Mouse (Mus musculus) left cerebral cortex, adult 2 months (tissue): ENCODE measurements at regions not wholly inside any gene's neighbourhood (a gene's known extent, or its start where the extent isn't known, plus 50 kb on each side); places are given as distances from the start of the nearest gene placed in this dataset.
A peak's percentile ranks its signal among the peaks of the same experiment; 100 is the strongest.

Experiments used
- DNase-seq, 2 experiments: peaks; one replicate each; pipeline ENCODE4 v3.0.0; 2021 to 2022; ENCODE audit warnings: low spot score in 2 of 2, mixed read lengths in 1 of 2; ENCODE audit errors: extremely low spot score in 1 of 2
- H3K27ac ChIP-seq: fragments of 200-600 bp; 2 replicates; pipeline ENCODE4 v1.8.1; 2022
- H3K4me3 ChIP-seq: fragments of 200-600 bp; 2 replicates; pipeline ENCODE4 v1.8.1; 2022
- CTCF ChIP-seq: fragments of 200-600 bp; IDR thresholded peaks from 2 replicates; pipeline ENCODE4 v1.8.1; 2022; ENCODE audit warnings: antibody characterized with exemption, mild to moderate bottlenecking, moderate library complexity
- intact Hi-C: fragments of 180-260 bp; cut with DNase I; formaldehyde crosslinking; loops from one replicate; pipeline ENCODE4 v1.15.1; 2025

GRCm38 (mm10) chr1:102628061-102628460 lies 2140.3 kb upstream of the Cdh20 start:
- intact Hi-C loops, result no loop called here
- TF ChIP-seq CTCF, result no peak
- Histone ChIP-seq H3K4me3 (no peak overlapping the region), H3K27ac (no peak overlapping the region)
- DNase-seq, result peak; percentile 96 to 100

GRCm38 (mm10) chr1:102644379-102644778 lies 2123.9 kb upstream of the Cdh20 start:
- Histone ChIP-seq H3K4me3 (no peak overlapping the region), H3K27ac (no peak overlapping the region)
- no peak for TF ChIP-seq CTCF
- intact Hi-C loops, result no loop called here
- no peak for DNase-seq

GRCm38 (mm10) chr1:102687367-102688070 lies 2080.8 kb upstream of the Cdh20 start:
- no peak overlapping the region for H3K4me3 ChIP-seq
- H3K27ac ChIP-seq, result no peak overlapping the region
- intact Hi-C loops, result no loop called here
- TF ChIP-seq CTCF, result no peak
- no peak for DNase-seq

- Histone ChIP-seq H3K27ac (no peak overlapping the region), H3K4me3 (no peak overlapping the region)
- TF ChIP-seq CTCF, result no peak
- intact Hi-C loops, result no loop called here
- DNase-seq, result no peak
These were observed 2051.9 kb upstream of the Cdh20 start for GRCm38 (mm10) chr1:102716459-102716858.

GRCm38 (mm10) chr1:102733991-102734390 lies 2034.3 kb upstream of the Cdh20 start:
- DNase-seq, result no peak
- TF ChIP-seq CTCF, result no peak
- no peak overlapping the region for H3K4me3 ChIP-seq

GRCm38 (mm10) chr1:102735392-102735791 lies 2032.9 kb upstream of the Cdh20 start:
- DNase-seq, result no peak
- no peak for TF ChIP-seq CTCF
- Histone ChIP-seq H3K4me3 (no peak overlapping the region), H3K27ac (no peak overlapping the region)
- intact Hi-C loops, result no loop called here

More at GRCm38 (mm10) chr1:102733991-102734390, 2034.3 kb upstream of the Cdh20 start:
- intact Hi-C loops, result no loop called here
- H3K27ac ChIP-seq, result no peak overlapping the region

GRCm38 (mm10) chr1:102757941-102758340 lies 2010.4 kb upstream of the Cdh20 start:
- no peak for TF ChIP-seq CTCF
- DNase-seq, result no peak

More at GRCm38 (mm10) chr1:102757941-102758340, 2010.4 kb upstream of the Cdh20 start:
- Histone ChIP-seq H3K4me3 (no peak overlapping the region), H3K27ac (no peak overlapping the region)
- intact Hi-C loops, result no loop called here
